Mouse (Mus musculus): ENCODE data around the gene Ppp4r3a.

- TF ChIP-seq TCF12 (IDR thresholded peaks at IDR 0.05; ENCODE audit: insufficient read depth, poor library complexity, severe bottlenecking), result no peak
- no peak for TF ChIP-seq CEBPB (IDR thresholded peaks at IDR 0.05; ENCODE audit: insufficient read depth, poor library complexity, severe bottlenecking)
- no peak for TF ChIP-seq MYOD1 (IDR thresholded peaks at IDR 0.05; ENCODE audit: control insufficient read depth in 1 of 3, insufficient read length in 2 of 3, low read depth in 2 of 3)
- TF ChIP-seq MAX (IDR thresholded peaks at IDR 0.05; ENCODE audit: low read depth), result no peak
- no peak for TF ChIP-seq USF1 (IDR thresholded peaks at IDR 0.05; ENCODE audit: low read depth)
- TF ChIP-seq TCF3 (IDR thresholded peaks at IDR 0.05; ENCODE audit: insufficient read length, low read depth), result no peak
- TF ChIP-seq POLR2A (IDR thresholded peaks at IDR 0.05; ENCODE audit: insufficient read length, low read depth), result no peak
- no peak for TF ChIP-seq POLR2AphosphoS2 (IDR thresholded peaks at IDR 0.05; ENCODE audit: insufficient read length, low read depth)
- TF ChIP-seq MYOG (IDR thresholded peaks at IDR 0.05; ENCODE audit: control insufficient read depth in 1 of 3, insufficient read depth in 1 of 3, insufficient read length in 2 of 3, low read depth in 2 of 3), result no peak
Measured at GRCm38 (mm10) chr12:101026518-101026917, 57.0 kb downstream of the Ppp4r3a start.

Measured in myocyte (in vitro differentiated cells).